Mouse (Mus musculus) myocyte (in vitro differentiated cells): Measurements from ENCODE around the gene Sele.

ENCODE experiments used
- CEBPB ChIP-seq: IDR thresholded peaks from 2 replicates; pipeline ENCODE4 v1.6.1; 2011; ENCODE audit warnings: mild to moderate bottlenecking, moderate library complexity; ENCODE audit not compliant: poor library complexity, insufficient read depth, severe bottlenecking
- E2F4 ChIP-seq: IDR thresholded peaks from one replicate; pipeline ENCODE4 v1.6.1; 2011; ENCODE audit warnings: mild to moderate bottlenecking, control low read depth, moderate library complexity; ENCODE audit not compliant: insufficient read depth
- MAX ChIP-seq: IDR thresholded peaks from one replicate; pipeline ENCODE4 v1.6.1; 2011; ENCODE audit warnings: low read depth, mild to moderate bottlenecking, control low read depth
- MYOD1 ChIP-seq, 3 experiments: IDR thresholded peaks; one replicate each; pipeline ENCODE4 v1.6.1; 2011; ENCODE audit warnings: control low read depth in 2 of 3, low read depth in 2 of 3, mild to moderate bottlenecking in 2 of 3, moderate library complexity in 1 of 3; ENCODE audit not compliant: insufficient read length in 2 of 3, control insufficient read depth in 1 of 3
- MYOG ChIP-seq, 3 experiments: IDR thresholded peaks; one replicate each; pipeline ENCODE4 v1.6.1; 2011; ENCODE audit warnings: control low read depth in 2 of 3, low read depth in 2 of 3, mild to moderate bottlenecking in 2 of 3; ENCODE audit not compliant: insufficient read length in 2 of 3, control insufficient read depth in 1 of 3, insufficient read depth in 1 of 3
- POLR2A ChIP-seq: IDR thresholded peaks from one replicate; pipeline ENCODE4 v1.6.1; 2011; ENCODE audit warnings: low read depth, mild to moderate bottlenecking, control low read depth, moderate library complexity; ENCODE audit not compliant: insufficient read length
- POLR2AphosphoS2 ChIP-seq: IDR thresholded peaks from one replicate; pipeline ENCODE4 v1.6.1; 2011; ENCODE audit warnings: low read depth, control low read depth; ENCODE audit not compliant: insufficient read length
- REST ChIP-seq: IDR thresholded peaks from one replicate; pipeline ENCODE4 v1.6.1; 2011; ENCODE audit warnings: mild to moderate bottlenecking, control low read depth, moderate library complexity; ENCODE audit not compliant: insufficient read depth, insufficient read length
- SRF ChIP-seq: IDR thresholded peaks from one replicate; pipeline ENCODE4 v1.6.1; 2011; ENCODE audit warnings: low read depth; ENCODE audit not compliant: control insufficient read depth, insufficient read length
- TCF12 ChIP-seq: IDR thresholded peaks from one replicate; pipeline ENCODE4 v1.6.1; 2011; ENCODE audit warnings: mild to moderate bottlenecking, control low read depth; ENCODE audit not compliant: poor library complexity, insufficient read depth, severe bottlenecking
- TCF3 ChIP-seq: IDR thresholded peaks from one replicate; pipeline ENCODE4 v1.6.1; 2011; ENCODE audit warnings: low read depth, control low read depth; ENCODE audit not compliant: insufficient read length
- USF1 ChIP-seq: IDR thresholded peaks from one replicate; pipeline ENCODE4 v1.6.1; 2011; ENCODE audit warnings: low read depth, mild to moderate bottlenecking, control low read depth, moderate library complexity

GRCm38 (mm10) chr1:164001831-164002452 is 46.1 kb upstream of the Sele start:
- TF ChIP-seq POLR2A, result no peak
- no peak for TF ChIP-seq CEBPB
- TF ChIP-seq POLR2AphosphoS2, result no peak
- TF ChIP-seq MYOD1 (IDR thresholded peaks at IDR 0.05; ENCODE audit: control insufficient read depth in 1 of 3, insufficient read length in 2 of 3, low read depth in 2 of 3), result no peak
- TF ChIP-seq E2F4, result no peak
- TF ChIP-seq TCF12, result no peak
- TF ChIP-seq TCF3, result no peak
- no peak for TF ChIP-seq MAX
- no peak for TF ChIP-seq MYOG (IDR thresholded peaks at IDR 0.05; ENCODE audit: control insufficient read depth in 1 of 3, insufficient read depth in 1 of 3, insufficient read length in 2 of 3, low read depth in 2 of 3)
- no peak for TF ChIP-seq USF1
- TF ChIP-seq REST, result no peak
- no peak for TF ChIP-seq SRF
